Mouse (Mus musculus): ENCODE results near the gene B4galnt2. TPM values are rescaled to one million over a fixed set of nuclear protein-coding genes. Genes with fewer than 3 reads are reported as not detected.
"Not testable (repeated sequence)": the region's sequence is repeated elsewhere in the genome, so short reads cannot be mapped to it uniquely, and the experiment has no call there.

Gene B4galnt2
- polyA plus RNA-seq, 1 experiment from 2014 or later, result 0.11 TPM

GRCm38 (mm10) chr11:95896446-95897179 lies 18.1 kb downstream of the B4galnt2 start:
- no peaks in the 10 kb centered on the region for H3K27me3 ChIP-seq (ENCODE audit: control insufficient read depth, insufficient read depth, low read length)
- H3K4me3 ChIP-seq (ENCODE audit: control insufficient read depth in 1 of 2, insufficient read depth in 1 of 2, low read depth in 1 of 2, low read length in 2 of 2), result no peak overlapping the region
- H3K27ac ChIP-seq (replicated peaks in 1 of 2; ENCODE audit: control insufficient read depth in 1 of 2, insufficient read depth in 1 of 2, low read depth in 2 of 2, low read length in 2 of 2), result no peak overlapping the region
- no peak overlapping the region for H3K9ac ChIP-seq (ENCODE audit: low read length)
- ATAC-seq (ENCODE audit: insufficient number of reproducible peaks, insufficient read depth, low FRiP score, low read depth), result no peak
- 74% methylated on average over 14 of the region's 14 CpGs for WGBS
- H3K36me3 ChIP-seq (ENCODE audit: control insufficient read depth, insufficient read depth, low read length), result no peaks in the 10 kb centered on the region
- H3K4me1 ChIP-seq (ENCODE audit: control insufficient read depth in 2 of 2, insufficient read depth in 2 of 2, low read length in 2 of 2), result no peaks in the 10 kb centered on the region
- no peak overlapping the region for H3K4me2 ChIP-seq (ENCODE audit: low read length)
- H3K9me3 ChIP-seq (ENCODE audit: control insufficient read depth, low read length), result peaks cover 3% of the 10 kb centered on the region; the same call in 1 of the 2 replicates

GRCm38 (mm10) chr11:95890462-95891051 lies 24.1 kb downstream of the B4galnt2 start:
- no peak overlapping the region for H3K27ac ChIP-seq (replicated peaks in 1 of 2; ENCODE audit: control insufficient read depth in 1 of 2, insufficient read depth in 1 of 2, low read depth in 2 of 2, low read length in 2 of 2)
- H3K4me2 ChIP-seq (ENCODE audit: low read length), result no peak overlapping the region
- no peaks in the 10 kb centered on the region for H3K36me3 ChIP-seq (ENCODE audit: control insufficient read depth, insufficient read depth, low read length)
- no peaks in the 10 kb centered on the region for H3K27me3 ChIP-seq (ENCODE audit: control insufficient read depth, insufficient read depth, low read length)
- H3K9me3 ChIP-seq (ENCODE audit: control insufficient read depth, low read length), result peaks cover 7% of the 10 kb centered on the region
- H3K4me3 ChIP-seq (ENCODE audit: control insufficient read depth in 1 of 2, insufficient read depth in 1 of 2, low read depth in 1 of 2, low read length in 2 of 2), result no peak overlapping the region
- 81% methylated on average over 2 of the region's 2 CpGs for WGBS
- no peak overlapping the region for H3K9ac ChIP-seq (ENCODE audit: low read length)
- H3K4me1 ChIP-seq (ENCODE audit: control insufficient read depth in 2 of 2, insufficient read depth in 2 of 2, low read length in 2 of 2), result no peaks in the 10 kb centered on the region
- no peak for ATAC-seq (ENCODE audit: insufficient number of reproducible peaks, insufficient read depth, low FRiP score, low read depth)

GRCm38 (mm10) chr11:95879861-95880260 lies 34.8 kb downstream of the B4galnt2 start:
- not testable (repeated sequence) for H3K36me3 ChIP-seq (ENCODE audit: control insufficient read depth, insufficient read depth, low read length); H3K4me3 ChIP-seq (ENCODE audit: control insufficient read depth in 1 of 2, insufficient read depth in 1 of 2, low read depth in 1 of 2, low read length in 2 of 2); H3K27me3 ChIP-seq (ENCODE audit: control insufficient read depth, insufficient read depth, low read length); H3K27ac ChIP-seq (replicated peaks in 1 of 2; ENCODE audit: control insufficient read depth in 1 of 2, insufficient read depth in 1 of 2, low read depth in 2 of 2, low read length in 2 of 2); H3K9me3 ChIP-seq (ENCODE audit: control insufficient read depth, low read length); H3K4me2 ChIP-seq (ENCODE audit: low read length); H3K4me1 ChIP-seq (ENCODE audit: control insufficient read depth in 2 of 2, insufficient read depth in 2 of 2, low read length in 2 of 2); H3K9ac ChIP-seq (ENCODE audit: low read length); ATAC-seq (ENCODE audit: insufficient number of reproducible peaks, insufficient read depth, low FRiP score, low read depth)
- 74% methylated on average over 2 of the region's 2 CpGs for WGBS

- Histone ChIP-seq H3K27me3 (ENCODE audit: control insufficient read depth, insufficient read depth, low read length) (no peaks in the 10 kb centered on the region), H3K9me3 (ENCODE audit: control insufficient read depth, low read length) (no peaks in the 10 kb centered on the region), H3K9ac (ENCODE audit: low read length) (no peak overlapping the region), H3K4me1 (ENCODE audit: control insufficient read depth in 2 of 2, insufficient read depth in 2 of 2, low read length in 2 of 2) (no peaks in the 10 kb centered on the region), H3K36me3 (ENCODE audit: control insufficient read depth, insufficient read depth, low read length) (no peaks in the 10 kb centered on the region), H3K27ac (replicated peaks in 1 of 2; ENCODE audit: control insufficient read depth in 1 of 2, insufficient read depth in 1 of 2, low read depth in 2 of 2, low read length in 2 of 2) (no peak overlapping the region), H3K4me2 (ENCODE audit: low read length) (no peak overlapping the region; the same call in 1 of the 2 replicates), H3K4me3 (ENCODE audit: control insufficient read depth in 1 of 2, insufficient read depth in 1 of 2, low read depth in 1 of 2, low read length in 2 of 2) (no peak overlapping the region)
- WGBS, result 20% methylated on average over 7 of the region's 7 CpGs
- no peak for ATAC-seq (ENCODE audit: insufficient number of reproducible peaks, insufficient read depth, low FRiP score, low read depth)
These were observed 38.4 kb downstream of the B4galnt2 start for GRCm38 (mm10) chr11:95876296-95876695.

GRCm38 (mm10) chr11:95875804-95876203 lies 38.9 kb downstream of the B4galnt2 start:
- no peak for ATAC-seq (ENCODE audit: insufficient number of reproducible peaks, insufficient read depth, low FRiP score, low read depth)
- no peaks in the 10 kb centered on the region for H3K36me3 ChIP-seq (ENCODE audit: control insufficient read depth, insufficient read depth, low read length)
- no peak overlapping the region for H3K9ac ChIP-seq (ENCODE audit: low read length)
- no peaks in the 10 kb centered on the region for H3K4me1 ChIP-seq (ENCODE audit: control insufficient read depth in 2 of 2, insufficient read depth in 2 of 2, low read length in 2 of 2)
- no peaks in the 10 kb centered on the region for H3K9me3 ChIP-seq (ENCODE audit: control insufficient read depth, low read length)
- no peaks in the 10 kb centered on the region for H3K27me3 ChIP-seq (ENCODE audit: control insufficient read depth, insufficient read depth, low read length)
- no peak overlapping the region for H3K4me3 ChIP-seq (ENCODE audit: control insufficient read depth in 1 of 2, insufficient read depth in 1 of 2, low read depth in 1 of 2, low read length in 2 of 2)
- no peak overlapping the region; the same call in 1 of the 2 replicates for H3K4me2 ChIP-seq (ENCODE audit: low read length)
- 19% methylated on average over 9 of the region's 9 CpGs for WGBS
- no peak overlapping the region for H3K27ac ChIP-seq (replicated peaks in 1 of 2; ENCODE audit: control insufficient read depth in 1 of 2, insufficient read depth in 1 of 2, low read depth in 2 of 2, low read length in 2 of 2)

GRCm38 (mm10) chr11:95869918-95870470 lies 44.7 kb downstream of the B4galnt2 start:
- no peaks in the 10 kb centered on the region for H3K9me3 ChIP-seq (ENCODE audit: control insufficient read depth, low read length)
- no peak overlapping the region for H3K4me3 ChIP-seq (ENCODE audit: control insufficient read depth in 1 of 2, insufficient read depth in 1 of 2, low read depth in 1 of 2, low read length in 2 of 2)
- H3K27me3 ChIP-seq (ENCODE audit: control insufficient read depth, insufficient read depth, low read length), result no peaks in the 10 kb centered on the region
- no peak for ATAC-seq (ENCODE audit: insufficient number of reproducible peaks, insufficient read depth, low FRiP score, low read depth)
- 68% methylated on average over 6 of the region's 6 CpGs for WGBS
- no peaks in the 10 kb centered on the region for H3K4me1 ChIP-seq (ENCODE audit: control insufficient read depth in 2 of 2, insufficient read depth in 2 of 2, low read length in 2 of 2)
- H3K36me3 ChIP-seq (ENCODE audit: control insufficient read depth, insufficient read depth, low read length), result no peaks in the 10 kb centered on the region
- no peak overlapping the region for H3K27ac ChIP-seq (replicated peaks in 1 of 2; ENCODE audit: control insufficient read depth in 1 of 2, insufficient read depth in 1 of 2, low read depth in 2 of 2, low read length in 2 of 2)
- H3K4me2 ChIP-seq (ENCODE audit: low read length), result no peak overlapping the region
- H3K9ac ChIP-seq (ENCODE audit: low read length), result no peak overlapping the region

GRCm38 (mm10) chr11:95869442-95869841 lies 45.2 kb downstream of the B4galnt2 start:
- no peak overlapping the region for H3K9ac ChIP-seq (ENCODE audit: low read length)
- WGBS, result 67% methylated on average over 4 of the region's 4 CpGs
- no peak for ATAC-seq (ENCODE audit: insufficient number of reproducible peaks, insufficient read depth, low FRiP score, low read depth)
- no peaks in the 10 kb centered on the region for H3K4me1 ChIP-seq (ENCODE audit: control insufficient read depth in 2 of 2, insufficient read depth in 2 of 2, low read length in 2 of 2)
- no peaks in the 10 kb centered on the region for H3K27me3 ChIP-seq (ENCODE audit: control insufficient read depth, insufficient read depth, low read length)
- no peaks in the 10 kb centered on the region for H3K36me3 ChIP-seq (ENCODE audit: control insufficient read depth, insufficient read depth, low read length)
- H3K4me2 ChIP-seq (ENCODE audit: low read length), result no peak overlapping the region
- H3K9me3 ChIP-seq (ENCODE audit: control insufficient read depth, low read length), result no peaks in the 10 kb centered on the region
- H3K4me3 ChIP-seq (ENCODE audit: control insufficient read depth in 1 of 2, insufficient read depth in 1 of 2, low read depth in 1 of 2, low read length in 2 of 2), result no peak overlapping the region
- no peak overlapping the region for H3K27ac ChIP-seq (replicated peaks in 1 of 2; ENCODE audit: control insufficient read depth in 1 of 2, insufficient read depth in 1 of 2, low read depth in 2 of 2, low read length in 2 of 2)

Data from heart, embryonic 14.5 days (tissue).